Mouse (Mus musculus): ENCODE measurements around the gene Hspa1a. TPM values are rescaled to one million over a fixed set of nuclear protein-coding genes. Genes with fewer than 3 reads are reported as not detected.
A peak's percentile ranks its signal among the peaks of the same experiment; 100 is the strongest.
"Not testable (repeated sequence)": the region's sequence is repeated elsewhere in the genome, so short reads cannot be mapped to it uniquely, and the experiment has no call there.

Gene Hspa1a
- polyA plus RNA-seq (2011; ENCODE audit: insufficient read depth, insufficient read length, low replicate concordance, missing spikeins), result 1.9 TPM in 1 of 2 replicates, not detected in the other

- not testable (repeated sequence) for H3K27ac ChIP-seq (ENCODE audit: control insufficient read depth, insufficient read depth, low read depth, low read length, poor library complexity)
These were observed at the start of gene Hspa1a, which contains the start of gene Hspa1l for GRCm38 (mm10) chr17:34972069-34972749. TSS of gene Hspa1a (minus strand) at chr17:34972156. TSS of gene Hspa1l (plus strand) at chr17:34972703.

DNA sequence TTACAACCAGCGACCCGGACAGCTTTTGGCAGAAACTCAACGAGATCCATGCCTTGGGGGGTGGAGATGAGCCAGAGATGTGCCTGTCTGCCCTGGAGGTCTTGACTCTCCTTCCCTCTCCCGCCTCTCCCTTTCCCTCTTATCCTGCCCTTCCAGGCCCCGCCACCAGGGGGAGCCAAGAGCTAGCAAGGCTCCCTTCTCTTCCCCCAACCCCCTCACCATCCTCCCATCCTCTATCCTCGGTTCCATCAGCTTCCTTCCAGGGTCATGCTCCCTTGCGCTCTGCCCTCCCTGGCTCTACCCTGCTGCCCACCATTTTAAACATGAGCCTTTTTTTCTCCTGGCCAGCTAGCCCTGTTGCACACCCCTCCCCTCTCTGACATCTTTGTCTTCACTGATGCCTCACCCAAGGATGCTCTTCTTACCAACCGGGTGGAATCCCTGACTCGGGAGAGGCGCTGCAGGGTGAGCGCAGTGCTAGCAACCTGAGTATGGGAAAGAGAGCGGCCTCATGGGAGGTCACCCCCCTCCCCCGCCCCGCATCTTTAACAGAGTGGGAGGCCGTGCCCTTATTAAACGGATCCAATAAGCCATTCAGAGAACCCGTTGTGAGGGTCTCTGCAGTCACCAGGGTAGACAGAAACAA is 49.3 kb upstream of the Hspa1a start:
- 20% methylated on average over 17 of the region's 17 CpGs for WGBS
- Histone ChIP-seq H3K4me1 (ENCODE audit: control insufficient read depth, insufficient read depth, low read length) (peaks cover 2% of the 10 kb centered on the region), H3K4me3 (replicated peaks; ENCODE audit: control insufficient read depth, low read depth, low read length) (no peak overlapping the region), H3K27ac (ENCODE audit: control insufficient read depth, insufficient read depth, low read depth, low read length, poor library complexity) (no peak overlapping the region)
- TF ChIP-seq CTCF (IDR thresholded peaks at IDR 0.05; ENCODE audit: control insufficient read depth, insufficient read depth, low read length) (peak; percentile 99), POLR2A (IDR thresholded peaks at IDR 0.05; ENCODE audit: borderline replicate concordance, control insufficient read depth, low read depth, low read length) (no peak)

More at GRCm38 (mm10) chr17:34972069-34972749, at the start of gene Hspa1a, which contains the start of gene Hspa1l:
- H3K4me1 ChIP-seq (ENCODE audit: control insufficient read depth, insufficient read depth, low read length), result not testable (repeated sequence)
- under 1% methylated on average over 30 of the region's 33 CpGs for WGBS
- H3K4me3 ChIP-seq (replicated peaks; ENCODE audit: control insufficient read depth, low read depth, low read length), result peak within 1 kb of the TSS; percentile 23

GRCm38 (mm10) chr17:35020551-35020950 is 48.6 kb upstream of the Hspa1a start:
- Histone ChIP-seq H3K4me3 (replicated peaks; ENCODE audit: control insufficient read depth, low read depth, low read length) (no peak overlapping the region), H3K4me1 (ENCODE audit: control insufficient read depth, insufficient read depth, low read length) (peaks cover 2% of the 10 kb centered on the region), H3K27ac (ENCODE audit: control insufficient read depth, insufficient read depth, low read depth, low read length, poor library complexity) (no peak overlapping the region)
- WGBS, result 90% methylated on average over 8 of the region's 8 CpGs
- no peak for TF ChIP-seq CTCF (IDR thresholded peaks at IDR 0.05; ENCODE audit: control insufficient read depth, insufficient read depth, low read length)
- no peak for TF ChIP-seq POLR2A (IDR thresholded peaks at IDR 0.05; ENCODE audit: borderline replicate concordance, control insufficient read depth, low read depth, low read length)

DNA sequence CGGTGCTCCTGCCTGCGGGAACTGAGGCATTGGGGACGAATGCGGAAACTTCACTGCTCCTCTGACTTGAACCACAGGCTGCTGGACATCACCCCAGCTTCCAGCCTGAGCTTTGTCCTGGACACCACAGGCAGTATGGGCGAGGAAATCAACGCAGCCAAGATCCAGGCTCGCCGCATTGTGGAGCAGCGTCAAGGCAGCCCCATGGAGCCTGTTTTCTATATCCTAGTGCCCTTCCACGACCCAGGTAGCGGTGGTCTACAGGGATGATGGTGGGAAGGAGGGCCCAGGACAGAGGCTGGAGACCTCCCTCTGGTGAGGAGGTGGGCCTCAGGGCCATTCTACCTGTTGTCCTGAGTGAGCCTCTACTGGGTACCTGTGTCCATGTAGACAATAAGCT is 47.9 kb upstream of the Hspa1a start:
- 91% methylated on average over 11 of the region's 11 CpGs for WGBS
- Histone ChIP-seq H3K4me1 (ENCODE audit: control insufficient read depth, insufficient read depth, low read length) (peaks cover 2% of the 10 kb centered on the region), H3K4me3 (replicated peaks; ENCODE audit: control insufficient read depth, low read depth, low read length) (no peak overlapping the region), H3K27ac (ENCODE audit: control insufficient read depth, insufficient read depth, low read depth, low read length, poor library complexity) (no peak overlapping the region)
- no peak for TF ChIP-seq POLR2A (IDR thresholded peaks at IDR 0.05; ENCODE audit: borderline replicate concordance, control insufficient read depth, low read depth, low read length)
- no peak for TF ChIP-seq CTCF (IDR thresholded peaks at IDR 0.05; ENCODE audit: control insufficient read depth, insufficient read depth, low read length)

DNA sequence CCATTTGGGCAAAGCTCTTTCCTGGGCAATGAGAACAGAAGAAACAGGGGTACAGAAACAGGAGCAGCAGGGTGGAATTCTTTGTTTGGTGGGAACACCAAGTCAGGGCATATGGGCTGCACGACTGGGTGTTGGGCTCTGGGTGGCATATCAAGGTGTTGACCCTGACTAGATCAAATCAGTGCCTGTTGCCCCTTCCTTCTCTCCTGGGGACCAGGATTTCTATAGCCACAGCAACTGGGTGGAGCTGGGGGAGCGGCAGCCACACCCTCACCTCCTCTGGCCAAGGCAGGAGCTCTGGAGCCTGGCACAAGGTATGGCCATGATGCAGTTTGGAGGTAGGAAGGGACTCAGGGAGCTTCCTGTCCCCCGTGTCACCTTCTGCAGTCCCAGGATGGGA is 46.2 kb upstream of the Hspa1a start:
- TF ChIP-seq POLR2A (IDR thresholded peaks at IDR 0.05; ENCODE audit: borderline replicate concordance, control insufficient read depth, low read depth, low read length) (no peak), CTCF (IDR thresholded peaks at IDR 0.05; ENCODE audit: control insufficient read depth, insufficient read depth, low read length) (no peak)
- Histone ChIP-seq H3K4me1 (ENCODE audit: control insufficient read depth, insufficient read depth, low read length) (no peaks in the 10 kb centered on the region; the same call in 1 of the 2 replicates), H3K27ac (ENCODE audit: control insufficient read depth, insufficient read depth, low read depth, low read length, poor library complexity) (no peak overlapping the region), H3K4me3 (replicated peaks; ENCODE audit: control insufficient read depth, low read depth, low read length) (no peak overlapping the region)
- 82% methylated on average over 3 of the region's 3 CpGs for WGBS

DNA sequence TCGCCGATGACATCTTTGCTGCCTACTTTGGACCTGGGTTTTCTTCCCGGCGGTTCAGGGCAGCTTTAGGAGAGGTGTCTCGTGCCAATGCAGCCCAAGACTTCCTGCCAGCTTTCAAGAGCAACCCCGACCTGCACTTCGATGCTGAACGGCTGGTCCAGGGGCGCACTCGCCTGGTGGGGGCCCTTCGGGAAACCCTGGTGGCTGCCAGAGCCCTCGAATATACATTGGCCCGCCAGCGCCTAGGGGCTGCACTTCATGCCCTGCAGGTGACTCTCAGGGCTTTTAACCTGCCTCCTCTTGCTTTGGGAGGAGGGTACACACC is 45.7 kb upstream of the Hspa1a start:
- H3K4me1 ChIP-seq (ENCODE audit: control insufficient read depth, insufficient read depth, low read length), result no peaks in the 10 kb centered on the region
- no peak for TF ChIP-seq POLR2A (IDR thresholded peaks at IDR 0.05; ENCODE audit: borderline replicate concordance, control insufficient read depth, low read depth, low read length)
- H3K27ac ChIP-seq (ENCODE audit: control insufficient read depth, insufficient read depth, low read depth, low read length, poor library complexity), result no peak overlapping the region
- 46% methylated on average over 14 of the region's 14 CpGs for WGBS
- H3K4me3 ChIP-seq (replicated peaks; ENCODE audit: control insufficient read depth, low read depth, low read length), result no peak overlapping the region

DNA sequence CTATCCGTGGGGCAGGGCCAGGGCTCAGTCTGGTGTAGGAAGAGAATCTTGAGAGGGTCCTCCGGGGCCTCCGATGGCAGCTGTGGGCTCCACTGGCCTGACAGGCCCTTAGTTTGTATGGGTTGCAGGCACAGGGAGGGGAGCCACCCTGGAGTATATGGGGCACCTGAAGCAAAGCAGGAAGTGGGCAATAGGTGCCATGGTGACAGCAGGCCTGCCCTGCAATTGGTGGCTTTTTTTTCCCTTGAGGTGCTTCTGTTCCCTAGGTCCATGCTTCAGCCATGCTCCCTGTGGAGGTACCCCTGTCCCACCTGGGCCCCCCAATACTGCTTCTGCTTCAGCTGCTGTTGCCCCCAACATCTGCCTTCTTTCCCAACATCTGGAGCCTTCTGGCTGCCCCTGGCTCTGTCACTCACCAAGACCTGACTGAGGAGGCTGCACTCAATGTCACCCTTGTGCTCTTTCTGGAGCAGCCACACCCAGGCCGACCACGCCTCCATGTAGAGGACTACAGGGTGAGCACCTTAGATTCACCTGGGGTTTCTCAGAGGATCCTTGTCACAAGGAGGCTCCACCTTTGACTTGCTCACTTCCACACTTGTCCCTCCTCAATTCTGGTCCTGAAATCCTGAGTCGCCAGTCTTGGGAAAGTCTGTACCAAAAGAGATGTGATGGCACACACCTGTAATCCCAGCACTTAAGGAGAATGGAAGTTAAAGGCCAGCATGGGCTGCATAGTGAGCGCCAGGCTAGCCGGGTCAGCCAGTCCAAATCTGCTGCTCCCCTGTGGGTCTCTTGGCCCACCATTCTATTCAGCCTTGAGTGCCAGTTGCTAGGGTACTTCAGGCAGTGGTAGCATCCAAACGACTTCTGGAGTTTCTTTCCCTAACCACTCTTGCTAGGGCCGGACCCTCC is 45.1 kb upstream of the Hspa1a start:
- Histone ChIP-seq H3K4me1 (ENCODE audit: control insufficient read depth, insufficient read depth, low read length) (no peaks in the 10 kb centered on the region), H3K4me3 (replicated peaks; ENCODE audit: control insufficient read depth, low read depth, low read length) (no peak overlapping the region), H3K27ac (ENCODE audit: control insufficient read depth, insufficient read depth, low read depth, low read length, poor library complexity) (no peak overlapping the region)
- TF ChIP-seq POLR2A (IDR thresholded peaks at IDR 0.05; ENCODE audit: borderline replicate concordance, control insufficient read depth, low read depth, low read length), result no peak
- TF ChIP-seq CTCF (IDR thresholded peaks at IDR 0.05; ENCODE audit: control insufficient read depth, insufficient read depth, low read length), result no peak
- WGBS, result 66% methylated on average over 10 of the region's 10 CpGs

- 40% methylated on average over 12 of the region's 12 CpGs for WGBS
- Histone ChIP-seq H3K27ac (ENCODE audit: control insufficient read depth, insufficient read depth, low read depth, low read length, poor library complexity) (no peak within 1 kb of the TSS), H3K4me1 (ENCODE audit: control insufficient read depth, insufficient read depth, low read length) (no peaks in the 10 kb centered on the region), H3K4me3 (replicated peaks; ENCODE audit: control insufficient read depth, low read depth, low read length) (no peak within 1 kb of the TSS)
- TF ChIP-seq POLR2A (IDR thresholded peaks at IDR 0.05; ENCODE audit: borderline replicate concordance, control insufficient read depth, low read depth, low read length), result no peak
- no peak for TF ChIP-seq CTCF (IDR thresholded peaks at IDR 0.05; ENCODE audit: control insufficient read depth, insufficient read depth, low read length)
These were observed 44.4 kb upstream of the Hspa1a start, which contains the start of gene Vwa7 for GRCm38 (mm10) chr17:35016376-35016775. TSS of gene Vwa7 (plus strand) at chr17:35016579.

Data from bone marrow, adult 2 months (tissue).